Mouse (Mus musculus) liver, embryonic 12.5 days (tissue): ENCODE data around the gene Cbfa2t3. TPM values are rescaled to one million over a fixed set of nuclear protein-coding genes. Genes with fewer than 3 reads are reported as not detected.

Source experiments
- ATAC-seq: fragments of 200-750 bp; cut with Nextera tagmentation; 2 replicates; pipeline ENCODE4 v1.8.0; 2017; ENCODE audit warnings: moderate number of reproducible peaks, mild to moderate bottlenecking, moderate library complexity
- H3K27ac ChIP-seq: fragments of 300-500 bp; sonication (generic); 2 replicates; pipeline ENCODE4 v1.5.1; 2016; ENCODE audit warnings: mild to moderate bottlenecking
- H3K27me3 ChIP-seq: fragments of 300-500 bp; sonication (generic); replicated peaks from 2 replicates; pipeline ENCODE4 v1.6.1; 2016; ENCODE audit warnings: mild to moderate bottlenecking, moderate library complexity
- H3K36me3 ChIP-seq: fragments of 300-500 bp; sonication (generic); 2 replicates; pipeline ENCODE4 v1.6.1; 2016; ENCODE audit warnings: mild to moderate bottlenecking, moderate library complexity
- H3K4me1 ChIP-seq: fragments of 300-500 bp; sonication (generic); 2 replicates; pipeline ENCODE4 v1.6.1; 2016
- H3K4me2 ChIP-seq: fragments of 300-500 bp; sonication (generic); 2 replicates; pipeline ENCODE4 v1.6.1; 2016; ENCODE audit warnings: mild to moderate bottlenecking, moderate library complexity
- H3K4me3 ChIP-seq: fragments of 300-500 bp; sonication (generic); 2 replicates; pipeline ENCODE4 v1.5.1; 2016; ENCODE audit warnings: mild to moderate bottlenecking, moderate library complexity
- H3K9ac ChIP-seq: fragments of 300-500 bp; sonication (generic); 2 replicates; pipeline ENCODE4 v1.6.1; 2016; ENCODE audit warnings: mild to moderate bottlenecking, moderate library complexity
- H3K9me3 ChIP-seq: fragments of 300-500 bp; sonication (generic); replicated peaks from 2 replicates; pipeline ENCODE4 v1.6.1; 2016; ENCODE audit warnings: mild to moderate bottlenecking, moderate library complexity
- WGBS: fragments of 180-500 bp; shearing (Covaris S2); methylation state at CpG from one replicate; pipeline ENCODE4 v1.1.7; 2016; ENCODE audit not compliant: insufficient replicate concordance; 5-methylcytosine and 5-hydroxymethylcytosine counted together
- polyA plus RNA-seq: library from polyadenylated mRNA; unstranded; fragments of >200 nt; fragmentation: Nextera tagmentation; extraction: Ambion mirVana; gene quantifications from 2 replicates; pipeline ENCODE4 v1.2.1, GENCODE M21; 2016

The Cbfa2t3 gene
- polyA plus RNA-seq, 1 experiment from 2014 or later = 7.7 TPM

- H3K4me2 ChIP-seq = no peak overlapping the region
- H3K4me3 ChIP-seq = no peak overlapping the region
- H3K4me1 ChIP-seq = peaks cover 20% of the 10 kb centered on the region
- no peak overlapping the region for H3K9ac ChIP-seq
- no peak overlapping the region for H3K27ac ChIP-seq
- no peaks in the 10 kb centered on the region for H3K9me3 ChIP-seq
- WGBS = 58% methylated on average over 5 of the region's 5 CpGs
- H3K36me3 ChIP-seq = peaks cover 16% of the 10 kb centered on the region
- peaks cover 14% of the 10 kb centered on the region for H3K27me3 ChIP-seq
- no peak for ATAC-seq
These were observed 74.3 kb downstream of the Cbfa2t3 start for GRCm38 (mm10) chr8:122624653-122625052.

- Histone ChIP-seq H3K9ac (no peak overlapping the region), H3K27me3 (peaks cover 14% of the 10 kb centered on the region), H3K27ac (no peak overlapping the region), H3K9me3 (no peaks in the 10 kb centered on the region), H3K4me1 (peaks cover 26% of the 10 kb centered on the region), H3K4me2 (no peak overlapping the region), H3K36me3 (peaks cover 10% of the 10 kb centered on the region), H3K4me3 (no peak overlapping the region)
- ATAC-seq = no peak
- WGBS = 78% methylated on average over 17 of the region's 17 CpGs
These were observed 74.9 kb downstream of the Cbfa2t3 start for GRCm38 (mm10) chr8:122623844-122624642.

- no peak within 1 kb of the TSS for H3K4me3 ChIP-seq
- H3K4me2 ChIP-seq = no peak within 1 kb of the TSS
- no peak within 1 kb of the TSS for H3K9ac ChIP-seq
- peaks cover 14% of the 10 kb centered on the region for H3K27me3 ChIP-seq
- H3K27ac ChIP-seq = no peak within 1 kb of the TSS
- 62% methylated on average over 6 of the region's 6 CpGs for WGBS
- peaks cover 37% of the 10 kb centered on the region for H3K4me1 ChIP-seq
- no peaks in the 10 kb centered on the region for H3K36me3 ChIP-seq
- no peak for ATAC-seq
- H3K9me3 ChIP-seq = no peaks in the 10 kb centered on the region
These were observed 76.2 kb downstream of the Cbfa2t3 start, which contains the start of gene Pabpn1l for GRCm38 (mm10) chr8:122622727-122623126. TSS of gene Pabpn1l (minus strand) at chr8:122622739.

DNA sequence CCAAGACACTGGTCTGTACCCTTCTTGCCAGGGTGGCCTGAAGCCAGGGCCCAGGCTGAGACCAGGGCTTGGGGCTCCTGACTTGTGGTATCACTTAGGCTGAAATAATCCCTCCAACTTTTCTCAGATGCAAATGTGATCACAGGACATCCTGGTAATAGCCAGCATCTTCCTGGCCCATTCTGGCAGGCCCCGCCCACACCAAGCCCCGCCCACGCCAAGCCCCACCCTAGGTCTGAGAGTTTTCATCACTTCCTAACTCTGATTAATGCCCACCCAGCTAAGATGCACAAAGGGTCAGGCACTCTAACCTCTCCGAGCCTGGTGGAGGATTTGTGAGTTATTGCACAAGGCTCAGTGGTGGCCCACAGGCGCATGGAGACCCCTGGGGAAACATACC is 78.5 kb downstream of the Cbfa2t3 start:
- H3K9me3 ChIP-seq = no peaks in the 10 kb centered on the region
- WGBS = 35% methylated on average over 5 of the region's 5 CpGs
- H3K27me3 ChIP-seq = peaks cover 14% of the 10 kb centered on the region
- H3K4me3 ChIP-seq = no peak overlapping the region
- ATAC-seq = no peak
- H3K36me3 ChIP-seq = peaks cover 3% of the 10 kb centered on the region; the same call in 1 of the 2 replicates
- H3K9ac ChIP-seq = no peak overlapping the region
- H3K4me1 ChIP-seq = peaks cover 28% of the 10 kb centered on the region
- no peak overlapping the region for H3K27ac ChIP-seq
- H3K4me2 ChIP-seq = no peak overlapping the region

DNA sequence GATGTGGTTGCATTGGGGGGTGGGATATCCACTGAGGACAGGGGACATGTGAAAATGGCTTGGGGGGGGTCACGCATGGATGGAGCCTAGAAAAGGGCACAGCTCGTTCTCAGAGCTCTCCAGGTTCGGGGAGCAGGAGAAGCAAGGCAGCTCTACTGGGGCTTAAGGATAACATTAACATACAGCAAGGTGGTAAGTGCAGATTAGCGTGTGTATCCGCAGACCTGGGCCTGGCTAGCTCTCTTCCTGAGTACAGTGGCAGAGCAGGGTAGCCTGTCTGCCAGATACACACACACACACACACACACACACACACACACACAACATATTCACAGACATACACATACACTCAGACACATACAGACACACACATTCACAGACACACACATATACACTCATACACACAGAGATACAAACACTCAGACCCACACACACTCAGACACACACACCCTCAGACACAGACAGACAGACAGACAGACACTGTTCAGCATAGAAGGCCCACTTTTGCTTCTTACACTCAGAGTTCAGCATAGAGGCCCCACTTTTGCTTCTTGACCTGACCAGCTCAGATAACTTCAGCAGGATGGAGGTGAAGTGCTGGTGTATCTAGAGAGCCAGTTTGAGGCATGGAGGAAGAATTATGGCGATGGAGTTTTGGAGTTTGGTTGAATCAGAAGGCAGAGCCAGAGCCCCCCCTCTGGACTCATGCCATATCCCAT is 80.1 kb downstream of the Cbfa2t3 start:
- peak; percentile 95 for ATAC-seq
- Histone ChIP-seq H3K4me3 (no peak overlapping the region), H3K9me3 (no peaks in the 10 kb centered on the region), H3K27ac (peak overlapping the region; percentile 86), H3K36me3 (peaks cover 15% of the 10 kb centered on the region; the same call in 1 of the 2 replicates), H3K27me3 (peaks cover 14% of the 10 kb centered on the region), H3K4me1 (peaks cover 28% of the 10 kb centered on the region), H3K4me2 (peak overlapping the region; percentile 50), H3K9ac (peak overlapping the region; percentile 56)
- 24% methylated on average over 6 of the region's 6 CpGs for WGBS

DNA sequence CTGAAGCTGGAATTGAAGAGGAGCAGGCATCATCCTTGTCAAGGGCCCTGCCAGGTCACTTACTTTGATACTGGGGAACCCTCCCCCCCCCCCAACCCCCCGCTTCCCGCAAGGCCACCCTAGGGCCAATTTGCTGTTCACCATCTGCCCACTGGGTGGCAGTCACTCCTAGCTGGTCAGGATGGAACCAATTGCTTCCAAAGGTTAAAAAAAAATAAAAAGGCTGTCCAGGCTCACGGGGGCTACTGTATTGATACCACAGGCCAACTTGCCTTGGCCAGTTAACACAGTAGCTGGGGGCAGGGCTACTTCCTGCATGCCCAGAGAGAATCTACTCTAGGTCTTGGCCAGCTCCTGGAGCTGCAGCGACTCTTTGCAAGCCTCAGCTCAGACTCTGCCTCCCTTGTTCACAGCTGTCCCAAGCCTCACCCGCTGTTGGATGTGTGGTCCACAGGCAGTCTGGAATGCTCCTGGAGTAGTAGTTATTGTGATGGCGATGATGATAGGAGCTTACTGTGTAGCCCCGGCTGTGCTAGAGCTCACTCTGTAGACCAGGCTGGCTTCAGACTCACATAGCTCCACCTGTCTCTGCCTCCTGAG is 80.9 kb downstream of the Cbfa2t3 start:
- Histone ChIP-seq H3K4me1 (peaks cover 29% of the 10 kb centered on the region), H3K27me3 (peaks cover 14% of the 10 kb centered on the region), H3K36me3 (peaks cover 15% of the 10 kb centered on the region; the same call in 1 of the 2 replicates), H3K4me2 (peak overlapping the region; percentile 50), H3K4me3 (no peak overlapping the region), H3K9ac (peak overlapping the region; percentile 44), H3K27ac (peak overlapping the region; percentile 86), H3K9me3 (no peaks in the 10 kb centered on the region)
- ATAC-seq = peak; percentile 19
- 45% methylated on average over 5 of the region's 7 CpGs for WGBS

GRCm38 (mm10) chr8:122616181-122616905 is 82.6 kb downstream of the Cbfa2t3 start:
- H3K9ac ChIP-seq = no peak overlapping the region
- no peak overlapping the region for H3K4me3 ChIP-seq
- no peak overlapping the region for H3K4me2 ChIP-seq
- no peak overlapping the region for H3K27ac ChIP-seq
- no peak for ATAC-seq
- H3K9me3 ChIP-seq = no peaks in the 10 kb centered on the region
- H3K36me3 ChIP-seq = peaks cover 15% of the 10 kb centered on the region; the same call in 1 of the 2 replicates
- peaks cover 42% of the 10 kb centered on the region for H3K4me1 ChIP-seq
- 65% methylated on average over 9 of the region's 9 CpGs for WGBS
- peaks cover 2% of the 10 kb centered on the region; the same call in 1 of the 2 replicates for H3K27me3 ChIP-seq

DNA sequence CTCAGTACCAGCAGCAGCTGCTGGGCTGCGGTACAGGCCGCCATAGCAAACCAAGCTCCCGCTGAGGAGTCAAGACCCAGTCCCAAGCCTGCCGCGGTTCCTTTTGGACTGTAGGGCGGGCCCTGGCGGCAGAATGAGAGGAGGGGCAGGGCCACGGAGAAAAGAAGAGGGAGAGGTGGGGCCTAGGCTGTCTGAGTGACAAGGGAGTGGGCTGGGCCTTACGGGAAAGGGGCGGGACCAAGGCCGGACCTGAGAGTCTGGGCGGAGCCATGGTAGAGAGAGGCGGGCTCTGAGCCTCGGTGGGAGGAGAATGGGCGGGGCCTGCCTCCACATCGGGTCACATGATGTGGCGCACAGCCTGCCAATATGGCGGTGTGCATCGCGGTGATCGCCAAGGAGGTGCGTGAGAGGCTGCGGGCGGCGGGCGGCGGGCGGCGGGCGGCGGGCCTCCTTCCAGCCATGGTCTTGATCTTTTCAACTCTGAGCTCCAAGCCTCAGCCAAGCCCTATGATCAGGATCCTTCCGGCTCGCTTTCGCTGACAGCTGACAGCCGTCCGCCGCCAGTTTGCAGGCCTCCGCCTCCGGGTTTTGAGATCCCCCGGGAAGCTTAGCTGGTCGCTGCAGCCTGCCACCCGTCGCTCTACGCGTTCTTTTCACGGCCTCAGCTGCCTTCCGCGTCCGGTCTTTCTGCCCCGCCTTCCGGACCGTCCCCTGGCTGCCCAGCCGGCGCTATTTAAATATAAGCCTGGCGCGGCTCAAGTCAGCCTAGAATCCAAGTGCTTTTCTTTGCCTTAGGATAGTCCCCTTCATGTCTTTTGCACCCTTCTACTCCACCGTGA is 87.4 kb downstream of the Cbfa2t3 start, which contains the start of the genes Galns and Trappc2l:
TSS of gene Galns (minus strand) at position 169 of the 839 bp plus-strand sequence.
TSS of gene Trappc2l (plus strand) at position 346 of the 839 bp plus-strand sequence.
- no peaks in the 10 kb centered on the region for H3K9me3 ChIP-seq
- WGBS = under 1% methylated on average over 57 of the region's 57 CpGs
- H3K4me3 ChIP-seq = peak within 1 kb of the TSS; percentile 83
- ATAC-seq = peak; percentile 96
- peaks cover 30% of the 10 kb centered on the region for H3K4me1 ChIP-seq
- H3K36me3 ChIP-seq = peaks cover 15% of the 10 kb centered on the region; the same call in 1 of the 2 replicates
- H3K27me3 ChIP-seq = no peaks in the 10 kb centered on the region
- peak within 1 kb of the TSS; percentile 81 for H3K27ac ChIP-seq
- peak within 1 kb of the TSS; percentile 98 for H3K4me2 ChIP-seq
- H3K9ac ChIP-seq = peak within 1 kb of the TSS; percentile 83

GRCm38 (mm10) chr8:122610612-122611277 is 88.2 kb downstream of the Cbfa2t3 start:
- Histone ChIP-seq H3K27me3 (no peaks in the 10 kb centered on the region), H3K4me3 (peak overlapping the region; percentile 83), H3K27ac (peak overlapping the region; percentile 72), H3K4me2 (peak overlapping the region; percentile 98), H3K9me3 (no peaks in the 10 kb centered on the region), H3K36me3 (peaks cover 14% of the 10 kb centered on the region; the same call in 1 of the 2 replicates), H3K4me1 (peaks cover 30% of the 10 kb centered on the region), H3K9ac (peak overlapping the region; percentile 80)
- peak; percentile 54; the same call in 1 of the 2 replicates for ATAC-seq
- 4% methylated on average over 20 of the region's 20 CpGs for WGBS

- Histone ChIP-seq H3K4me3 (peak overlapping the region; percentile 83; the same call in 1 of the 2 replicates), H3K27ac (no peak overlapping the region), H3K36me3 (peaks cover 11% of the 10 kb centered on the region; the same call in 1 of the 2 replicates), H3K4me1 (peaks cover 30% of the 10 kb centered on the region), H3K9ac (no peak overlapping the region), H3K4me2 (peak overlapping the region; percentile 98), H3K27me3 (no peaks in the 10 kb centered on the region), H3K9me3 (no peaks in the 10 kb centered on the region)
- ATAC-seq = no peak
- WGBS = 58% methylated on average over 4 of the region's 4 CpGs
These were observed 88.7 kb downstream of the Cbfa2t3 start for GRCm38 (mm10) chr8:122610209-122610608.
